Mouse (Mus musculus) stomach, postnatal 0 days (tissue): ENCODE data around the gene Sema3c.

Source experiments
- CTCF ChIP-seq: IDR thresholded peaks from 2 replicates; pipeline ENCODE4 v1.5.1; 2016; ENCODE audit warnings: antibody characterized with exemption, low read depth, mild to moderate bottlenecking, moderate library complexity
- EP300 ChIP-seq: optimal IDR thresholded peaks from 2 replicates; pipeline ENCODE3; 2016; ENCODE audit warnings: antibody characterized with exemption

DNA sequence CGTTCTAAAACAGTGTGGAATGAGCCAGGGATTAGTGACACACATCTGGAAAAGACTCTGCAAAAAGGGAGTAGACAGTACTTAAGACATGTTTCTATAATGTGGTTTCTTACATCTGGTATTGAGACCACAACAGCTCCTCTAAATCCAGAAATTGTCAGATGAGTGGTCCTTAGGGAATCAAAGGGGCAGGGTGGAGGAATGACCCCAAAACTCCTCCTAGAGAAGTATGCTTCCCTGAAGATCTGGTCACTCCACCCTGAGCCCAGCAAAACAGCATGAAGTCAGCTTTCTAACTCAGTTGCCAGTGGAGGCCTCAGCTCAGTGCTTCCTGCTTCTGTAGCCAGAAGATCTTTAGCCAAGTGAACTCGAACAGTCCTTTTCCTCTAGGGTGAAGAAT is 115.0 kb downstream of the Sema3c start:
- no peak for TF ChIP-seq CTCF
- TF ChIP-seq EP300, result no peak
